Mouse (Mus musculus): Measurements from ENCODE around the gene Cmbl. TPM values are rescaled to one million over a fixed set of nuclear protein-coding genes. Genes with fewer than 3 reads are reported as not detected.

Gene Cmbl
- polyA plus RNA-seq, 1 experiment from 2014 or later: 0.98 TPM

- Histone ChIP-seq H3K4me3 (no peak overlapping the region), H3K36me3 (peaks cover 83% of the 10 kb centered on the region), H3K27ac (no peak overlapping the region), H3K27me3 (ENCODE audit: low read depth, poor library complexity, severe bottlenecking) (no peaks in the 10 kb centered on the region), H3K4me1 (peaks cover 10% of the 10 kb centered on the region), H3K9me3 (replicated peaks) (no peaks in the 10 kb centered on the region)
- DNase-seq (ENCODE audit: low spot score): no peak
- 93% methylated on average over 7 of the region's 7 CpGs for WGBS
Measured at GRCm38 (mm10) chr15:31595651-31596050, 30.5 kb downstream of the Cmbl start.

GRCm38 (mm10) chr15:31599834-31600233 lies 34.6 kb downstream of the Cmbl start:
- Histone ChIP-seq H3K4me1 (peaks cover 18% of the 10 kb centered on the region), H3K9me3 (replicated peaks) (no peaks in the 10 kb centered on the region), H3K27me3 (ENCODE audit: low read depth, poor library complexity, severe bottlenecking) (no peaks in the 10 kb centered on the region), H3K4me3 (peak overlapping the region; percentile 95), H3K27ac (no peak overlapping the region), H3K36me3 (peaks cover 41% of the 10 kb centered on the region)
- DNase-seq (ENCODE audit: low spot score): no peak
- WGBS: 75% methylated on average over 4 of the region's 4 CpGs

GRCm38 (mm10) chr15:31601279-31601645 lies 36.1 kb downstream of the Cmbl start:
- no peaks in the 10 kb centered on the region for H3K27me3 ChIP-seq (ENCODE audit: low read depth, poor library complexity, severe bottlenecking)
- peak overlapping the region; percentile 98 for H3K27ac ChIP-seq
- peaks cover 27% of the 10 kb centered on the region for H3K36me3 ChIP-seq
- H3K4me3 ChIP-seq: peak overlapping the region; percentile 95
- WGBS: under 1% methylated on average over 33 of the region's 33 CpGs
- no peaks in the 10 kb centered on the region for H3K9me3 ChIP-seq (replicated peaks)
- peaks cover 18% of the 10 kb centered on the region for H3K4me1 ChIP-seq
- no peak for DNase-seq (ENCODE audit: low spot score)

- no peaks in the 10 kb centered on the region for H3K9me3 ChIP-seq (replicated peaks)
- WGBS: under 1% methylated on average over 63 of the region's 63 CpGs
- peaks cover 18% of the 10 kb centered on the region for H3K4me1 ChIP-seq
- H3K27me3 ChIP-seq (ENCODE audit: low read depth, poor library complexity, severe bottlenecking): no peaks in the 10 kb centered on the region
- peak; percentile 99 for DNase-seq (ENCODE audit: low spot score)
- H3K27ac ChIP-seq: peak within 1 kb of the TSS; percentile 98
- peak within 1 kb of the TSS; percentile 95 for H3K4me3 ChIP-seq
- peaks cover 22% of the 10 kb centered on the region for H3K36me3 ChIP-seq
Measured at GRCm38 (mm10) chr15:31601646-31602374, 36.6 kb downstream of the Cmbl start, which contains the start of the genes Cct5 and Fam173b. TSS of gene Cct5 (minus strand) at chr15:31601804. TSS of gene Fam173b (plus strand) at chr15:31601852.

GRCm38 (mm10) chr15:31602426-31602825 lies 37.2 kb downstream of the Cmbl start:
- no peaks in the 10 kb centered on the region for H3K9me3 ChIP-seq (replicated peaks)
- DNase-seq (ENCODE audit: low spot score): peak; percentile 70
- H3K36me3 ChIP-seq: peaks cover 15% of the 10 kb centered on the region
- no peaks in the 10 kb centered on the region for H3K27me3 ChIP-seq (ENCODE audit: low read depth, poor library complexity, severe bottlenecking)
- H3K27ac ChIP-seq: peak overlapping the region; percentile 98
- H3K4me3 ChIP-seq: peak overlapping the region; percentile 95
- H3K4me1 ChIP-seq: peaks cover 18% of the 10 kb centered on the region
- 11% methylated on average over 15 of the region's 15 CpGs for WGBS

GRCm38 (mm10) chr15:31603113-31603512 lies 37.9 kb downstream of the Cmbl start:
- H3K4me1 ChIP-seq: peaks cover 18% of the 10 kb centered on the region
- no peak for DNase-seq (ENCODE audit: low spot score)
- H3K9me3 ChIP-seq (replicated peaks): no peaks in the 10 kb centered on the region
- H3K27ac ChIP-seq: no peak overlapping the region
- H3K36me3 ChIP-seq: peaks cover 8% of the 10 kb centered on the region; the same call in 1 of the 2 replicates
- no peaks in the 10 kb centered on the region for H3K27me3 ChIP-seq (ENCODE audit: low read depth, poor library complexity, severe bottlenecking)
- WGBS: 90% methylated on average over 13 of the region's 13 CpGs
- H3K4me3 ChIP-seq: peak overlapping the region; percentile 95

GRCm38 (mm10) chr15:31606821-31607220 lies 41.6 kb downstream of the Cmbl start:
- Histone ChIP-seq H3K27ac (no peak overlapping the region), H3K36me3 (peaks cover 6% of the 10 kb centered on the region; the same call in 1 of the 2 replicates), H3K4me1 (peaks cover 7% of the 10 kb centered on the region), H3K27me3 (ENCODE audit: low read depth, poor library complexity, severe bottlenecking) (no peaks in the 10 kb centered on the region), H3K9me3 (replicated peaks) (no peaks in the 10 kb centered on the region), H3K4me3 (no peak overlapping the region)
- no peak for DNase-seq (ENCODE audit: low spot score)
- 84% methylated on average over 6 of the region's 6 CpGs for WGBS

GRCm38 (mm10) chr15:31611027-31611426 lies 45.8 kb downstream of the Cmbl start:
- Histone ChIP-seq H3K4me3 (no peak overlapping the region), H3K36me3 (peaks cover 18% of the 10 kb centered on the region), H3K9me3 (replicated peaks) (no peaks in the 10 kb centered on the region), H3K27me3 (ENCODE audit: low read depth, poor library complexity, severe bottlenecking) (no peaks in the 10 kb centered on the region), H3K27ac (no peak overlapping the region), H3K4me1 (no peaks in the 10 kb centered on the region)
- 80% methylated on average over 3 of the region's 3 CpGs for WGBS
- peak; percentile 45 for DNase-seq (ENCODE audit: low spot score)

GRCm38 (mm10) chr15:31611976-31612375 lies 46.8 kb downstream of the Cmbl start:
- 92% methylated on average over 4 of the region's 4 CpGs for WGBS
- H3K36me3 ChIP-seq: peaks cover 23% of the 10 kb centered on the region
- H3K4me1 ChIP-seq: no peaks in the 10 kb centered on the region
- DNase-seq (ENCODE audit: low spot score): no peak
- H3K27ac ChIP-seq: no peak overlapping the region
- H3K27me3 ChIP-seq (ENCODE audit: low read depth, poor library complexity, severe bottlenecking): no peaks in the 10 kb centered on the region
- no peaks in the 10 kb centered on the region for H3K9me3 ChIP-seq (replicated peaks)
- no peak overlapping the region for H3K4me3 ChIP-seq

- Histone ChIP-seq H3K27me3 (ENCODE audit: low read depth, poor library complexity, severe bottlenecking) (no peaks in the 10 kb centered on the region), H3K36me3 (peaks cover 40% of the 10 kb centered on the region), H3K27ac (no peak overlapping the region), H3K9me3 (replicated peaks) (no peaks in the 10 kb centered on the region), H3K4me1 (no peaks in the 10 kb centered on the region), H3K4me3 (no peak overlapping the region)
- DNase-seq (ENCODE audit: low spot score): no peak
- WGBS: 91% methylated on average over 6 of the region's 6 CpGs
Measured at GRCm38 (mm10) chr15:31613826-31614453, 48.8 kb downstream of the Cmbl start.

GRCm38 (mm10) chr15:31614666-31615065 lies 49.5 kb downstream of the Cmbl start:
- Histone ChIP-seq H3K36me3 (peaks cover 42% of the 10 kb centered on the region), H3K27me3 (ENCODE audit: low read depth, poor library complexity, severe bottlenecking) (no peaks in the 10 kb centered on the region), H3K9me3 (replicated peaks) (no peaks in the 10 kb centered on the region), H3K4me1 (no peaks in the 10 kb centered on the region), H3K4me3 (no peak overlapping the region), H3K27ac (no peak overlapping the region)
- 88% methylated on average over 2 of the region's 2 CpGs for WGBS
- no peak for DNase-seq (ENCODE audit: low spot score)

GRCm38 (mm10) chr15:31617261-31617660 lies 52.1 kb downstream of the Cmbl start:
- Histone ChIP-seq H3K27me3 (ENCODE audit: low read depth, poor library complexity, severe bottlenecking) (no peaks in the 10 kb centered on the region), H3K4me3 (no peak overlapping the region), H3K4me1 (no peaks in the 10 kb centered on the region), H3K9me3 (replicated peaks) (no peaks in the 10 kb centered on the region), H3K36me3 (peaks cover 50% of the 10 kb centered on the region), H3K27ac (no peak overlapping the region)
- DNase-seq (ENCODE audit: low spot score): no peak
- 93% methylated on average over 9 of the region's 9 CpGs for WGBS

GRCm38 (mm10) chr15:31619521-31619920 lies 54.3 kb downstream of the Cmbl start:
- H3K36me3 ChIP-seq: peaks cover 47% of the 10 kb centered on the region
- no peak overlapping the region for H3K4me3 ChIP-seq
- WGBS: 92% methylated on average over 8 of the region's 8 CpGs
- H3K27ac ChIP-seq: no peak overlapping the region
- H3K4me1 ChIP-seq: no peaks in the 10 kb centered on the region
- H3K9me3 ChIP-seq (replicated peaks): no peaks in the 10 kb centered on the region
- no peaks in the 10 kb centered on the region for H3K27me3 ChIP-seq (ENCODE audit: low read depth, poor library complexity, severe bottlenecking)
- DNase-seq (ENCODE audit: low spot score): no peak
